Mouse (Mus musculus) embryonic fibroblast, embryonic 13.5 days (primary cell): Measurements from ENCODE around the gene Dntt. TPM values are rescaled to one million over a fixed set of nuclear protein-coding genes. Genes with fewer than 3 reads are reported as not detected.

ENCODE experiments used
- H3K27ac ChIP-seq: 2 replicates; pipeline ENCODE4 v1.5.1; 2012; ENCODE audit warnings: low read length, control low read depth, inconsistent platforms; ENCODE audit not compliant: insufficient read depth
- H3K4me1 ChIP-seq: 2 replicates; pipeline ENCODE4 v1.6.1; 2011; ENCODE audit warnings: low read length; ENCODE audit not compliant: control insufficient read depth, insufficient read depth
- H3K4me3 ChIP-seq: 2 replicates; pipeline ENCODE4 v1.5.1; 2011; ENCODE audit warnings: mild to moderate bottlenecking, control low read depth, low read length; ENCODE audit not compliant: insufficient read depth
- CTCF ChIP-seq: IDR thresholded peaks from 2 replicates; pipeline ENCODE4 v1.5.1; 2011; ENCODE audit warnings: mild to moderate bottlenecking, control low read depth, low read length, moderate library complexity, borderline replicate concordance; ENCODE audit not compliant: insufficient read depth
- POLR2A ChIP-seq: IDR thresholded peaks from 2 replicates; pipeline ENCODE4 v1.6.1; 2011; ENCODE audit warnings: low read depth, mild to moderate bottlenecking, control low read depth, low read length, moderate library complexity
- polyA plus RNA-seq: library from polyadenylated mRNA; stranded (reverse); fragments of >200 nt; gene quantifications from 2 replicates; pipeline ENCODE4 v1.2.4, GENCODE M21; 2011; ENCODE audit warnings: low read depth; ENCODE audit not compliant: missing spikeins, insufficient read length

Gene Dntt
- polyA plus RNA-seq, 1 experiment, result not detected

GRCm38 (mm10) chr19:41052247-41052646 lies 23.2 kb downstream of the Dntt start:
- no peak overlapping the region for H3K27ac ChIP-seq

DNA sequence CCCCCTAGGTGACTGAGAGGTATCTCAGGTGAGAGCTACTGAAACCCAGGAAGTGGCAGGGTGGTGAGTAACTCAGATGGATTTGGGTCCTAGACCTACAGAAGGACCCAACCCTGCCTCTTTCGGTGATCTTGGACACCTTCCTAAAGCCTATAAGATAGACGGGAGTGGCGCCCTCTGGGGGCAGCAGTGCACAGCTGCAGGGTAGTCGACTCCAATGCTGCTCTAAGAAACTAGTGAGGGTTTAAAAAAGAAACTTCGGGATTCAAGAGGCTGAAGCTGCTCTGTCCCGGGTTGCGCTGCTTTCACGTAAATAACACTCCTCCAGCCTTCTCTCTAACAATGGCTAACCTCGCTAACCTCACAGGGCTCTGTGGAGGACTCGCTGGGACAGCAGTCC lies 24.5 kb downstream of the Dntt start:
- Histone ChIP-seq H3K4me1 (no peaks in the 10 kb centered on the region), H3K4me3 (no peak overlapping the region), H3K27ac (no peak overlapping the region)
- TF ChIP-seq POLR2A (no peak), CTCF (no peak)

More at GRCm38 (mm10) chr19:41052247-41052646, 23.2 kb downstream of the Dntt start:
- no peak for TF ChIP-seq POLR2A
- no peak for TF ChIP-seq CTCF
- H3K4me3 ChIP-seq, result no peak overlapping the region
- H3K4me1 ChIP-seq, result no peaks in the 10 kb centered on the region

DNA sequence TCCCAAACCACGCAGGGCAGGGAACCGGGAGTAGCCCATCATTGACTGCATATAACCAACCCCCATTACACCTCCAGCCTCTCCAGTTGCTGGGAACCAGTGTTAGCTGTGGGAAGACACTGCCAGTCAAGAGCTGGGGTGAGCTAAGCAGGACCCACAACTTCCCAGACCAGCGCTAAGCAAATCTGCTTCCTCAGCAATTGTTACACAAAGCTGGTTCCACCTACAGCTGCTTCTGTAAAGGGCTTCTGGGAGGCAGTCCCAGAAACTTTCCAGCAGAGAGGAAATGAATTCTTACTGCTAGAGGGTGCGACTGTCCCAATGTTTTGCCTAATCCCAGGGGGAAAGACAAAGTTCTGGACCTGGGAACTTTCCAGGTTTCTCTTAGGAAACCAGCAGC lies 25.6 kb downstream of the Dntt start:
- H3K27ac ChIP-seq, result no peak overlapping the region
- TF ChIP-seq CTCF (no peak), POLR2A (no peak)
- H3K4me1 ChIP-seq, result no peaks in the 10 kb centered on the region
- H3K4me3 ChIP-seq, result no peak overlapping the region

DNA sequence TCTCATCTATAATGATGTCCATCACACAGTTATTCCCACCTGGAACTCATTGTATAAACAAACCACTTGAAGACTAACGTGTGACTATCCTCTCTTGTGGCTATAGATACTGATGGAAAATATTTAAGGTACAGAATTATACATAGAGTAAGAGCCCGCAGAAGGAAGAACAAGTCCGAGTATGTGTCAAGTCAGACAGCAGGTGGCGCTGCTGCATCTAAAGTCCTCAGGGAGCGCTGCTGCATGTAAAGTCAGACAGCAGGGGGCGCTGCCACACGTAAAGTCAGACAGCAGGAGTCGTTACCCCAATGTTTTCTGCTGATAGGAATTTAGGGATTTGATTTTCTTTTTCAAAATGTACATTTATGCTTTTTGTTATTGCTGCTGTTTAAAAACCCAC lies 42.4 kb downstream of the Dntt start:
- Histone ChIP-seq H3K27ac (no peak overlapping the region), H3K4me3 (no peak overlapping the region), H3K4me1 (no peaks in the 10 kb centered on the region)
- TF ChIP-seq CTCF (peak; percentile 100), POLR2A (no peak)

DNA sequence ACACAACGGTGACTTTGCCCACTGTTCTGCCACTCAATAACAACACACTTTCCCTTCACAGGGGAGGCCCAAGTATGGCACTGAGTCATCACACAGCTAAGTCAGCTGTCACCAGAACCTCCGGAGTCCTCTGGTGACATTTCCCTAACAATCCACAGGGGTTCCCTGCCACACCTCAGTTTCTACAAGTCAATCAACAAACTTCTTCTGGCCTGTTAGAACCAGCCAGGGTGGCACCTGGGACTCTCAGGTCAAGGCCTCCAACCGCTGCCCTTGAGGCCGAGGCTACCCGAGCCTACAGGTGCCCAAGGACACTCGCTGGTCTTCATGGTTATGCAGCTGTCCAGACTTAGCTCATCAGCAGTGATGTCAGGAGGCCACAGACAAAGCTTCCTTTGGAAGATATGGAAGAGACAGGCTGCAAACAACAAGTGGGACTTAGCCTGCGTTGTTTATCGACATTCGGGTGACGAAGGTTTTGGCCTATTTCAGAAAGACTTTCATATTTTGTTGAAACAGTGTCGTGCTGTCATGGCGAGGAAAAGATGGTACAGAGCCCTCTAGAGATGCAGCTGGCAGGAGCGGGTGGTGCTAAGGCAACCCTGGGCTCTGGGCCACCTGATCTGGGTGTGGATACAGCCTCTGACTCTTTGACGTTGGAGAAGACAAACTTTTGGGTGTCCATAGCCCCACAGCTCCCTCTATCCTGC lies 44.8 kb downstream of the Dntt start:
- Histone ChIP-seq H3K27ac (no peak overlapping the region), H3K4me1 (no peaks in the 10 kb centered on the region), H3K4me3 (no peak overlapping the region)
- no peak for TF ChIP-seq POLR2A
- TF ChIP-seq CTCF, result no peak

- no peak within 1 kb of the TSS for H3K4me3 ChIP-seq
- TF ChIP-seq CTCF (no peak), POLR2A (no peak)
- H3K4me1 ChIP-seq, result no peaks in the 10 kb centered on the region
- no peak within 1 kb of the TSS for H3K27ac ChIP-seq
These were observed 47.8 kb downstream of the Dntt start, which contains the start of gene Opalin for GRCm38 (mm10) chr19:41076906-41077305. Gene Opalin (minus strand): TSS chr19:41077113.

- Histone ChIP-seq H3K27ac (no peak overlapping the region), H3K4me1 (no peaks in the 10 kb centered on the region), H3K4me3 (no peak overlapping the region)
- TF ChIP-seq CTCF, result no peak
- TF ChIP-seq POLR2A, result no peak
These were observed 52.5 kb downstream of the Dntt start for GRCm38 (mm10) chr19:41081589-41081988.

GRCm38 (mm10) chr19:41083646-41084045 lies 54.6 kb downstream of the Dntt start:
- Histone ChIP-seq H3K27ac (no peak overlapping the region), H3K4me1 (no peaks in the 10 kb centered on the region), H3K4me3 (no peak overlapping the region)
- no peak for TF ChIP-seq CTCF

DNA sequence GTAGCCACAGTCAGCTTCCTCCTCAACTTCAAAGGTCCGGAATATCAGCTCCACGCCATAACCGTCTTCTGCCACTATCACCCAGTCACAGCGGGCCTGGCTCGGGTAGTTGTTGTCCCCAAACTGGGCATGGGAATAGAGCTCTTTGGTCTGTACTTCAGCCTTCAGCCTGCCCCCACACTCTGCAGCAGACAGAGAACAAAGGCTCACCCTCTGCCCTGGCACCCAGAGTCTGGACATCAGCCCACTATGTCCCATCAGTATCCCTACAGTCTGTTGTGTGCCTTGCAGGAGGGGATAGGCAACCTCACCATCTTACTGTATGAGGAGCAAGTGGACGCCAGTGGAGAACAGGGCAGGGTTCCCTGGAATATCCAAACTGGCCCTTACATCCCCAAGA lies 57.2 kb downstream of the Dntt start:
- H3K4me1 ChIP-seq, result no peaks in the 10 kb centered on the region
- no peak overlapping the region for H3K4me3 ChIP-seq
- TF ChIP-seq CTCF (no peak), POLR2A (no peak)
- no peak overlapping the region for H3K27ac ChIP-seq

DNA sequence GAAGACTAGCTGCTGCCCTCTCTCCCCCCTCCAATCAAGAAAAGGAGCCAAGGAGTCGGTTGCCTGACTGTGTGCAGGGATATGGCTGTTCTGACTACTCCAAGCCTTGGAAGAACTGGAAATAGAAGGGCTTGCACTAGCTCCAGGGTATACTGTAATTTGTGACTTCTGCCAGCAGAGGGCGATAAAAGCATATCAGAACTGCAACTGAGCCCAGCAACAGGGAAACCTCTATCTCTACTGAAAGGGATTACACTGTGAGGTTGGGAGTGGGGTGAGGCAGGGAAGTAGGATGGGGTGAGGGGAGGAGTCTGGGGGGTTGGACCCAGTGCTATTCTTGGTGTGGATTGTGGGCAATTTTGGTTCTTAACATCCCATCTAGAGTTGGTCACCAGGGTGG lies 57.6 kb downstream of the Dntt start:
- Histone ChIP-seq H3K4me1 (no peaks in the 10 kb centered on the region), H3K4me3 (no peak overlapping the region), H3K27ac (no peak overlapping the region)
- no peak for TF ChIP-seq POLR2A
- no peak for TF ChIP-seq CTCF
